Mouse (Mus musculus) CH12.LX (cell line): ENCODE data around the gene Cdnf. TPM values are rescaled to one million over a fixed set of nuclear protein-coding genes. Genes with fewer than 3 reads are reported as not detected.

Source experiments
- DNase-seq: peaks from one replicate; pipeline ENCODE4 v3.0.0-alpha.2; 2013; ENCODE audit errors: extremely low read depth
- H3K27ac ChIP-seq: 2 replicates; pipeline ENCODE4 v1.5.1; 2012; ENCODE audit warnings: low read depth, mild to moderate bottlenecking, control low read depth, moderate library complexity; ENCODE audit not compliant: insufficient read depth
- H3K27me3 ChIP-seq: replicated peaks from 2 replicates; pipeline ENCODE3; 2012; ENCODE audit warnings: inconsistent platforms
- H3K36me3 ChIP-seq, 2 experiments: replicated peaks in 1 of 2; 2 replicates each; pipeline versions ENCODE3 to v1.6.1; 2012; ENCODE audit warnings: inconsistent platforms in 1 of 2, low read length in 1 of 2, mild to moderate bottlenecking in 1 of 2, mixed read lengths in 1 of 2, moderate library complexity in 1 of 2; ENCODE audit not compliant: control insufficient read depth in 1 of 2, insufficient read depth in 1 of 2
- H3K4me1 ChIP-seq, 2 experiments: 2 replicates each; pipeline ENCODE4 v1.6.1; 2012; ENCODE audit warnings: inconsistent platforms in 1 of 2, moderate library complexity in 1 of 2; ENCODE audit not compliant: insufficient read depth in 2 of 2, control insufficient read depth in 1 of 2
- H3K4me2 ChIP-seq: 2 replicates; pipeline ENCODE4 v1.6.1; 2012; ENCODE audit warnings: low read depth, mild to moderate bottlenecking, control low read depth; ENCODE audit not compliant: poor library complexity, insufficient read depth, severe bottlenecking
- H3K4me3 ChIP-seq, 3 experiments: fragments of 150-350 bp in 1 of 3; sonication (generic) in 1 of 3; replicated peaks in 1 of 3; 2 replicates each; pipeline versions ENCODE3 to v1.5.1; 2011 to 2012; ENCODE audit warnings: low read depth in 2 of 3, low read length in 2 of 3, mild to moderate bottlenecking in 2 of 3, moderate library complexity in 2 of 3, control low read depth in 1 of 3, improper control_type of control experiment in 1 of 3, inconsistent platforms in 1 of 3, mixed read lengths in 1 of 3; ENCODE audit not compliant: poor library complexity in 1 of 3
- H3K79me2 ChIP-seq: replicated peaks from 2 replicates; pipeline ENCODE4 v1.6.1; 2012; ENCODE audit warnings: mild to moderate bottlenecking, moderate library complexity; ENCODE audit not compliant: control insufficient read depth, poor library complexity, insufficient read depth, severe bottlenecking; ENCODE audit errors: extremely low read depth
- H3K9ac ChIP-seq: 2 replicates; pipeline ENCODE4 v1.6.1; 2012; ENCODE audit warnings: low read depth, mild to moderate bottlenecking, control low read depth, moderate library complexity; ENCODE audit not compliant: insufficient read depth
- H3K9me3 ChIP-seq: replicated peaks from 2 replicates; pipeline ENCODE3; 2012; ENCODE audit warnings: low read length, inconsistent platforms, mixed read lengths
- CHD1 ChIP-seq: IDR thresholded peaks from 2 replicates; pipeline ENCODE4 v1.6.1; 2012; ENCODE audit warnings: low read depth, low read length, improper control_type of control experiment, inconsistent platforms
- CHD2 ChIP-seq: IDR thresholded peaks from 2 replicates; pipeline ENCODE4 v1.6.1; 2011; ENCODE audit warnings: low read length, improper control_type of control experiment
- CTCF ChIP-seq, 2 experiments: IDR thresholded peaks in 1 of 2; conservative IDR thresholded peaks in 1 of 2; 2 replicates each; pipeline ENCODE4 v1.5.1; 2011 to 2012; ENCODE audit warnings: low read depth in 2 of 2, low read length in 2 of 2, improper control_type of control experiment in 1 of 2, inconsistent platforms in 1 of 2, mild to moderate bottlenecking in 1 of 2, moderate library complexity in 1 of 2
- E2F4 ChIP-seq: IDR thresholded peaks from 2 replicates; pipeline ENCODE4 v1.6.1; 2011; ENCODE audit warnings: low read depth, low read length, improper control_type of control experiment; ENCODE audit not compliant: insufficient replicate concordance
- ELF1 ChIP-seq: IDR thresholded peaks from 2 replicates; pipeline ENCODE4 v1.6.1; 2014; ENCODE audit warnings: low read depth, mild to moderate bottlenecking, inconsistent platforms, low read length, improper control_type of control experiment
- GABPA ChIP-seq: IDR thresholded peaks from 2 replicates; pipeline ENCODE4 v1.6.1; 2012; ENCODE audit warnings: low read depth, low read length, improper control_type of control experiment, inconsistent platforms; ENCODE audit not compliant: insufficient replicate concordance
- HCFC1 ChIP-seq: IDR thresholded peaks from 2 replicates; pipeline ENCODE4 v1.6.1; 2012; ENCODE audit warnings: low read depth, mild to moderate bottlenecking, inconsistent platforms, low read length, improper control_type of control experiment
- IRF4 ChIP-seq: IDR thresholded peaks from 2 replicates; pipeline ENCODE4 v1.6.1; 2014; ENCODE audit warnings: low read depth, mild to moderate bottlenecking, inconsistent platforms, low read length, improper control_type of control experiment
- JUN ChIP-seq: IDR thresholded peaks from 2 replicates; pipeline ENCODE4 v1.6.1; 2011; ENCODE audit warnings: low read depth, mild to moderate bottlenecking, low read length, improper control_type of control experiment, moderate library complexity; ENCODE audit not compliant: insufficient read depth
- MAFK ChIP-seq: IDR thresholded peaks from 2 replicates; pipeline ENCODE4 v1.6.1; 2011; ENCODE audit warnings: low read length, improper control_type of control experiment; ENCODE audit not compliant: insufficient replicate concordance
- MAX ChIP-seq: IDR thresholded peaks from 2 replicates; pipeline ENCODE4 v1.6.1; 2011; ENCODE audit warnings: low read length, improper control_type of control experiment
- MXI1 ChIP-seq: IDR thresholded peaks from 2 replicates; pipeline ENCODE4 v1.6.1; 2011; ENCODE audit warnings: mild to moderate bottlenecking, low read depth, low read length, improper control_type of control experiment
- NELFE ChIP-seq: IDR thresholded peaks from 2 replicates; pipeline ENCODE4 v1.6.1; 2011; ENCODE audit warnings: low read depth, low read length, improper control_type of control experiment
- POLR2A ChIP-seq: IDR thresholded peaks from 2 replicates; pipeline ENCODE4 v1.6.1; 2011; ENCODE audit warnings: low read depth, mild to moderate bottlenecking, improper control_type of control experiment, low read length
- RCOR1 ChIP-seq: conservative IDR thresholded peaks from 2 replicates; pipeline ENCODE4 v1.6.1; 2012; ENCODE audit warnings: low read depth, mild to moderate bottlenecking, inconsistent platforms, low read length, improper control_type of control experiment
- SMC3 ChIP-seq: IDR thresholded peaks from 2 replicates; pipeline ENCODE4 v1.6.1; 2011; ENCODE audit warnings: low read depth, low read length, improper control_type of control experiment
- TCF12 ChIP-seq: IDR thresholded peaks from 2 replicates; pipeline ENCODE4 v1.6.1; 2014; ENCODE audit warnings: low read depth, mild to moderate bottlenecking, inconsistent platforms, low read length, improper control_type of control experiment
- UBTF ChIP-seq: IDR thresholded peaks from 2 replicates; pipeline ENCODE4 v1.6.1; 2012; ENCODE audit warnings: low read depth, mild to moderate bottlenecking, inconsistent platforms, low read length, improper control_type of control experiment, moderate library complexity
- USF1 ChIP-seq: IDR thresholded peaks from 2 replicates; pipeline ENCODE4 v1.6.1; 2014; ENCODE audit warnings: low read depth, mild to moderate bottlenecking, inconsistent platforms, low read length, improper control_type of control experiment
- ZC3H11A ChIP-seq: IDR thresholded peaks from 2 replicates; pipeline ENCODE4 v1.6.1; 2012; ENCODE audit warnings: low read depth, mild to moderate bottlenecking, inconsistent platforms, low read length, improper control_type of control experiment
- ZKSCAN1 ChIP-seq: IDR thresholded peaks from 2 replicates; pipeline ENCODE4 v1.6.1; 2012; ENCODE audit warnings: low read depth, inconsistent platforms, low read length, improper control_type of control experiment, borderline replicate concordance
- ZMIZ1 ChIP-seq: IDR thresholded peaks from 2 replicates; pipeline ENCODE4 v1.6.1; 2012; ENCODE audit warnings: low read depth, mild to moderate bottlenecking, inconsistent platforms, low read length, improper control_type of control experiment
- dilution Hi-C: fragments of 300-500 bp; cut with MboI; formaldehyde crosslinking; loops from 2 replicates; pipeline ENCODE4 v1.14.3; 2020; ENCODE audit warnings: low sequenced_read_pairs; ENCODE audit not compliant: extremely low pct_unique_long_range_greater_than_20kb, extremely low pct_ligation_motif_present
- in situ Hi-C: fragments of 300-500 bp; cut with MboI; formaldehyde crosslinking; loops from 3 replicates; pipeline ENCODE4 v1.14.3; 2019; ENCODE audit warnings: low sequenced_read_pairs, low pct_ligation_motif_present, low pct_unique_long_range_greater_than_20kb, mixed read lengths
- polyA plus RNA-seq: library from polyadenylated mRNA; unstranded; fragments of >175 nt; gene quantifications from 2 replicates; pipeline ENCODE4 v1.2.1, GENCODE M21; 2012; ENCODE audit warnings: low read depth; ENCODE audit not compliant: insufficient read length
- total RNA-seq, 2 experiments: library from RNA; depleted of rRNA; stranded (reverse); fragments of 300-350 nt in 1 of 2; fragments of >200 nt in 1 of 2; gene quantifications; 2 replicates each; pipeline ENCODE4 v1.2.3; 2012 to 2014

Gene Cdnf
- total and polyA plus RNA-seq, 3 experiments, result 0.63 to 1.2 (median 0.90) TPM

DNA sequence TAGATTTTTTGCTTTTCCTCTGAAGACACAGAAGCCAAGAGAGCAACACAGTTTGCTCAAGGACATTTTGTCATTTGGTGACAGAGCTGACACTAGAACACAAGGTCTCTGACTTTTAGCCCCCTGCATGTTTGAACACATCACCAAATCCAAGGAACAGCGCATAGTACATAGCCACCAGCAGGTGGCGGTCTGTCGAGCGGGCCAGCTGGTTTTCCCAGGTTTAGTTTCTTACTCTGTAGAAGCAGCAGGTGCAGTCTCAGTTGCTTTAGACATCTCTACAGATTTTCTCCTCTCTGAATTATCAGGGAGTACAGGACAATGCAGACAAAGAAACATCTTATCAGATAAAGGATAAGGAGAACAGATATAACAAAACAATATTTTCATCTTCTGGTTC, 33.8 kb downstream of the Cdnf start (continued):
- TF ChIP-seq CHD1 (no peak), MXI1 (no peak), RCOR1 (no peak), TCF12 (0 out of 2 replicates have a peak, but pooled peaks have one; percentile 39), CTCF (conservative IDR thresholded peaks at IDR 0.05 in 1 of 2, IDR thresholded peaks at IDR 0.05 in 1 of 2; ENCODE audit: low read depth in 2 of 2, low read length in 2 of 2) (peak; percentile 77 to 94), JUN (no peak), IRF4 (peak; percentile 58; the same call in 1 of the 2 replicates), SMC3 (peak; percentile 98)

DNA sequence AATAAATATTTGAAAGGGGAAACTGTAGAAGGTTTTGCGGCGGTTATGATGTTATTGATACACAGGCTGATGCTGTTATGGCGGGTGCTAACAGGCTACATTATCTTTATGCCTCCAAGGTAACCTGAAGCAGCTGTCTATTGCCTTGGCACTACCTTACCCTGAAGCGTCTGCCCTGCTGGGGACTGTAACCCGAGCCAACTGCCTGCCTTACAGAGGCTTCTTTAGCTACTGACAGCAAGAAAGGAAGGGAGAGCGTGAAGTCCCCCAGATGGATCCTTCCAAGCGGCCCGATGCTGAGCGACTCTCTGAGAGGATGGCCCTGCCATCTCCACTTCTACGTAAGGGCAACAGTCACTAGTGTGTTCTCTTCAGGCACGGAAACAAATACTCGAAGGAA, 57.4 kb downstream of the Cdnf start, which contains the start of gene Fam107b:
Gene Fam107b, plus strand, starts transcription at position 303 of the 400 bp plus-strand sequence.
- Histone ChIP-seq H3K4me2 (no peak within 1 kb of the TSS), H3K36me3 (no peaks in the 10 kb centered on the region), H3K27me3 (no peaks in the 10 kb centered on the region), H3K4me3 (no peak within 1 kb of the TSS), H3K4me1 (peaks cover 2 to 4% of the 10 kb centered on the region in 2 experiments; a peak in 1 of 4 replicates), H3K9ac (no peak within 1 kb of the TSS), H3K27ac (no peak within 1 kb of the TSS), H3K9me3 (no peaks in the 10 kb centered on the region), H3K79me2 (no peaks in the 10 kb centered on the region)
- DNase-seq, result no peak
- in situ Hi-C loops (no loop called here), dilution Hi-C loops (no loop called here)
- no peak for TF ChIP-seq NELFE
- no peak for TF ChIP-seq ELF1
- TF ChIP-seq E2F4, result no peak
- no peak for TF ChIP-seq UBTF
- no peak for TF ChIP-seq HCFC1
- no peak for TF ChIP-seq POLR2A
- TF ChIP-seq ZMIZ1, result no peak
- TF ChIP-seq CHD1, result no peak

DNA sequence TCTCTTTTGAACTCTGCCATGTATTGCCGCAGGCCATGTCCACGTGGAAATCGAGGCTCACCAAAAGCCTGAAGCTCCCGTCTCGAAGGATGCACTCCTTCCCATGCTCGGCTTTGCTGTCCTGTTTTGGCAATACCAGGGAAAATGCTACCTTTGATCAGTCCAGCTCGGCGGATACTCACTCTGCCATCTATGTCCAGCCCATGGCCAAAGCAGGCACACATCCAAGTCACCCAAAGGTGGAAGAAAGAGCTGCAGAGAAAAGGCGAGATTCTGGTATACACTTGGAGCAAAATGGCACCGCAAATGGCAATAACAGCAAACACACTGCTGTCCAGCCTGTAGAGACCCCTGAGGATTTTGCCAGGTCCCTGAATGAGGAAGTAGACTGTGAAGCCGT, 57.8 kb downstream of the Cdnf start:
- in situ Hi-C loops (no loop called here), dilution Hi-C loops (no loop called here)

More for the DNA sequence above, 57.8 kb downstream of the Cdnf start:
- H3K4me1 ChIP-seq, result peaks cover 2 to 4% of the 10 kb centered on the region in 2 experiments; a peak in 1 of 4 replicates
- no peak overlapping the region for H3K27ac ChIP-seq
- no peaks in the 10 kb centered on the region for H3K79me2 ChIP-seq
- H3K36me3 ChIP-seq, result no peaks in the 10 kb centered on the region
- no peak for DNase-seq
- H3K4me3 ChIP-seq, result no peak overlapping the region
- H3K9ac ChIP-seq, result no peak overlapping the region
- H3K9me3 ChIP-seq, result no peaks in the 10 kb centered on the region
- H3K27me3 ChIP-seq, result no peaks in the 10 kb centered on the region
- no peak overlapping the region for H3K4me2 ChIP-seq
- no peak for TF ChIP-seq MAX
- TF ChIP-seq ZC3H11A, result no peak
- no peak for TF ChIP-seq ZMIZ1
- TF ChIP-seq HCFC1, result no peak
- no peak for TF ChIP-seq CHD2
- no peak for TF ChIP-seq RCOR1
- no peak for TF ChIP-seq ZKSCAN1
- TF ChIP-seq MAFK, result no peak
- no peak for TF ChIP-seq JUN
- no peak for TF ChIP-seq GABPA
- no peak for TF ChIP-seq E2F4
- no peak for TF ChIP-seq USF1
- TF ChIP-seq CHD1, result no peak
- no peak for TF ChIP-seq POLR2A
